Mouse (Mus musculus) thymus, adult 2 months (tissue): ENCODE results near the gene Gprin1.

Experiments
- CTCF ChIP-seq: fragments of 200-500 bp; IDR thresholded peaks from 2 replicates; pipeline ENCODE4 v1.5.1; 2012; ENCODE audit warnings: mild to moderate bottlenecking, control low read depth, low read length, moderate library complexity, borderline replicate concordance; ENCODE audit not compliant: control insufficient read depth, poor library complexity, insufficient read depth; ENCODE audit errors: extremely low read depth
- POLR2A ChIP-seq: fragments of 200-500 bp; IDR thresholded peaks from 2 replicates; pipeline ENCODE4 v1.6.1; 2012; ENCODE audit warnings: mild to moderate bottlenecking, low read length, control low read depth, moderate library complexity; ENCODE audit not compliant: control insufficient read depth, poor library complexity, insufficient read depth; ENCODE audit errors: extremely low read depth

DNA sequence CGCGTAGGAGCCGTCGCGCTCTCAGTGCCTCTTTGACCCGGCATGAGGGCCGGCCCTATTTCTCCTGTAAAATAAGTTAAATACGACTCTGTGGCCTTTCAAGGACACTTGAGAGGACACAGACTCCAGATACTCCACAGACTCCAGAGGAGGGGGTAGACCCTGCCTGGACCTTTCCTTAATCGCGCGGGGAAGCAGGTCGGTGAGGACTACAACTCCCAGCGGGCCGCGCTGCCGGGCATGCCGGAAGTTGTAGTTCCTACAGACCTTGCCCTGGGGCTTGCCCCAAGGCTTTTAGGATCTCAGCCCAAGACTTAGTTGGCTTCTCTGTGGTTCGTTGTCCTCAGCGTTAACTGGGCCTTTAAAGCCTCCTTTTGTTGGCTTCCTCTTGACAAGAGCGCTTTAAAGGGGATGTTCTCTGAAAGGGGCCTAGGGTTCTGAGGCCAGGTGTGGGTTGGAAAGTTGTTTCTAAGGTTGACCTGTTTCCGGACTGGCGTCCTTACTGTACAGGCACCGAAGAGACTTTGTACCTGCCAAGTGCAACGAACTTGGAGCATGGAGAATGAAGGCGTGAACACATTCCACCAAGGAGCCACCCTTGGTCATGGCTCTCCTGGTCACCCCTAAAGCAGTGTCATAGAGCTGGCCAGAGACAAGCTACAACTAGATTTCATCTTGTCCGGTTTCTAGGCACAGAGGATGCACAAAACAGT lies 55.2 kb downstream of the Gprin1 start:
- TF ChIP-seq CTCF (no peak), POLR2A (no peak)
